Mouse (Mus musculus): ENCODE measurements around the gene Ube4b. TPM values are rescaled to one million over a fixed set of nuclear protein-coding genes. Genes with fewer than 3 reads are reported as not detected.
"Not testable (repeated sequence)": the region's sequence is repeated elsewhere in the genome, so short reads cannot be mapped to it uniquely, and the experiment has no call there.

Ube4b gene
- polyA plus RNA-seq, 1 experiment from 2014 or later = 11.9 TPM

DNA sequence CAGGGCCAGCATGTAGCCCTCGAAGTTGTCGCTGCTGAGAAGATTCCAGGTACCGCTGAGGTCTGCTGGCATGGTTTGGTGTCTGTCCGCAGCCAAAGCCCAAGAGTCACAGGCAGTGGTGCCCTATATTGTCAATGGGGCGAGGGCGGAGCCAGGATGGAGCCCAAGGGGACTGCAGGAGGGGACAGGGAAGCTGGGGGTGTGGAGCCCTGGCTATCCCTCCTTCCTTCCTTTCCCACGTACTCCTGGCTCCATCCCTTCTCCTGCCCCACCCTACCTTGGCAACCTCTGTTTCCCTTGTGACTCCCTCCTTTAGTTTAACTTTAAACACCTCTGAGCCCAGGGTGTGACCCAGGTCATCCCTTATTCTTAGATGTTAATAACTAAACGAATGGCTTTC lies 28.3 kb upstream of the Ube4b start, which contains the start of gene Rbp7:
TSS of gene Rbp7 (minus strand) at position 100 of the 400 bp plus-strand sequence.
- no peak for ATAC-seq (ENCODE audit: low read depth)
- Histone ChIP-seq H3K9ac (no peak within 1 kb of the TSS), H3K4me3 (replicated peaks) (no peak within 1 kb of the TSS), H3K27me3 (no peaks in the 10 kb centered on the region), H3K4me2 (no peak within 1 kb of the TSS), H3K27ac (no peak within 1 kb of the TSS), H3K9me3 (replicated peaks) (no peaks in the 10 kb centered on the region), H3K4me1 (replicated peaks) (no peaks in the 10 kb centered on the region), H3K36me3 (no peaks in the 10 kb centered on the region)
- no peak for DNase-seq
- WGBS (ENCODE audit: insufficient replicate concordance) = 42% methylated on average over 8 of the region's 8 CpGs

DNA sequence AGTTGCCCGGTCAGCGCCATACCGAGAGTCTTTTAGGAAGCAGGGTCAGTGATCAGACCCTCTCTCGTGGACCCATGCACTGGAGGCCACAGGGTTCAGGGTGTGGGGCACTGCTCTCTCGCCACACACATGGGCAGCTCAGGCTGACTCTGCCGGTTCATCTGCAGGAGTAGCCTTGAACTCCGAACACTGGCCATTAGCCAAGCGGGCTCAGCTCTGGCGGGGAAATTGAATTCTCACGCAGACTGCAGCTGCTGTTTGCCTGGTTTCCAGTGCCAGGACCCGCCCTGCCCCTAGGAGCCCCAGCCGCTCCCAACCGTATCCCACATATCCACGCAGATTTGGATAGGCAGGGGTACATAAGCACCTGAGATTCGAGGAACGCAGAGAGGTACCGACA lies 27.7 kb upstream of the Ube4b start:
- no peak overlapping the region for H3K9ac ChIP-seq
- H3K36me3 ChIP-seq = no peaks in the 10 kb centered on the region
- DNase-seq (no peak), ATAC-seq (ENCODE audit: low read depth) (no peak)
- 73% methylated on average over 17 of the region's 17 CpGs for WGBS (ENCODE audit: insufficient replicate concordance)
- no peak overlapping the region for H3K4me2 ChIP-seq
- H3K4me1 ChIP-seq (replicated peaks) = no peaks in the 10 kb centered on the region
- no peak overlapping the region for H3K4me3 ChIP-seq (replicated peaks)
- H3K27me3 ChIP-seq = no peaks in the 10 kb centered on the region
- H3K27ac ChIP-seq = no peak overlapping the region
- no peaks in the 10 kb centered on the region for H3K9me3 ChIP-seq (replicated peaks)

DNA sequence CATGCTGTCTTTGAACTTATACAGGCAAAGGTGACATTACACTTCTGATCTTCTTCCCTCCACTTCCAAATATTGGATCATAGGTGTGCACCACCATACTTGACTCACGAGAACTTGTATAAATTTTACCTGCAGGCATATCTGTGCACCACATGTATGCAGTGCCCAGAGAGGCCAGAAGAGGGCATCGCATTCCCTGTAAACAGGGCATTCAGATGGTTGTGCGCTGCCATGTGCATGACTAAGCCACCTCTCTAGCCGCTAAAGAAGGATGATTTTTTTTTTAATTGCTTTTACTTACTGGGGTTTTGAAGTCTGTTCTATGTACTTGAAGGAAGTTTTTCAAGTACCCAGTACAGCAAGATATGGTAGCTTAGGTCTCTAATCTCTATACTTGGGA lies 27.1 kb upstream of the Ube4b start:
- H3K9ac ChIP-seq = no peak overlapping the region
- no peak overlapping the region for H3K27ac ChIP-seq
- H3K9me3 ChIP-seq (replicated peaks) = no peaks in the 10 kb centered on the region
- H3K4me3 ChIP-seq (replicated peaks) = no peak overlapping the region
- WGBS (ENCODE audit: insufficient replicate concordance) = 59% methylated on average over 4 of the region's 4 CpGs
- H3K4me2 ChIP-seq = no peak overlapping the region
- H3K27me3 ChIP-seq = no peaks in the 10 kb centered on the region
- ATAC-seq (ENCODE audit: low read depth) (no peak), DNase-seq (peak; percentile 10)
- H3K4me1 ChIP-seq (replicated peaks) = no peaks in the 10 kb centered on the region
- no peaks in the 10 kb centered on the region for H3K36me3 ChIP-seq

DNA sequence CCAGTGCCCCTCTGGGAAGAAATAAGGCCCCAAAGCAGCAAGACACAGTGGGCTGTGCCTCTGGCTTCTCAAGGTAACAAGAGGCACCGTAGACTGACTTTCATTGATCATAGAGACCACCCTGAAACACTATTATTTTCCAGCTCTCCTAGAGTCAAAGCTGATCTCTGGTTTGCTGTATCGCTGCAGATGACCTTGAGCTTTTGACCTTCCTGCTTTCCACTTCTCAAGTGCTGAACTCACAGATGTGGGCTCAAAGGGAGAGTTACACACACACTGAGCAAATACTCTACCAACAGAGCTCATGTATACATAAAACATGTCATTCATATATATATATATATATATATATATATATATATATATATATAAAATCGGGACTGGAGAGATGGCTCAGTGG lies 24.1 kb upstream of the Ube4b start:
- ATAC-seq (ENCODE audit: low read depth) (no peak), DNase-seq (no peak)
- Histone ChIP-seq H3K9me3 (replicated peaks) (no peaks in the 10 kb centered on the region), H3K4me1 (replicated peaks) (peaks cover 9% of the 10 kb centered on the region), H3K9ac (no peak overlapping the region), H3K36me3 (no peaks in the 10 kb centered on the region), H3K4me3 (replicated peaks) (no peak overlapping the region), H3K27me3 (no peaks in the 10 kb centered on the region), H3K4me2 (no peak overlapping the region), H3K27ac (no peak overlapping the region)
- 72% methylated on average over 3 of the region's 3 CpGs for WGBS (ENCODE audit: insufficient replicate concordance)

DNA sequence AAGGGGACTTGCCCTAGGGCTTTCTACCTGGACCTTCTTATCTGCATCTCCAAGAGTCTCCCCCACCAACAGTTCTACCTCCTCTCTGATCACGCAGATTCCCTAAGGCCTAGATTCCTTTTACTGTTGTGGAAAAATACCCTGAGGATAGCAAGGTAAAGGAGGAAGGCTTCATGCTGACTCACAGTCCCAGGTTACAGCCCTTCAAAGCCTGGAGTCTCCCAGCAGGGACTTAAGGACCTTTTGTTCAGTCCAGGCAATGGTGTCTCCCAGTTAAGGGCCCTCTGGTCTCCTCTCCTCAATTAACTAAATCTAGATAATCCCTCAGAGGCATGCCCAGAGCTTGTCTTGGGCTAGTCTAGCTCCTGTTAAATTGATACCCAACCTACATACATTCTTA lies 19.8 kb upstream of the Ube4b start:
- H3K4me3 ChIP-seq (replicated peaks) = peak overlapping the region; percentile 51; the same call in 1 of the 2 replicates
- ATAC-seq (ENCODE audit: low read depth) = no peak
- peak overlapping the region; percentile 73; the same call in 1 of the 2 replicates for H3K9ac ChIP-seq
- no peaks in the 10 kb centered on the region for H3K9me3 ChIP-seq (replicated peaks)
- no peak for DNase-seq
- H3K36me3 ChIP-seq = no peaks in the 10 kb centered on the region
- 42% methylated on average over 1 of the region's 1 CpGs for WGBS (ENCODE audit: insufficient replicate concordance)
- peak overlapping the region; percentile 65 for H3K27ac ChIP-seq
- peaks cover 23% of the 10 kb centered on the region for H3K4me1 ChIP-seq (replicated peaks)
- peak overlapping the region; percentile 77 for H3K4me2 ChIP-seq
- H3K27me3 ChIP-seq = no peaks in the 10 kb centered on the region

DNA sequence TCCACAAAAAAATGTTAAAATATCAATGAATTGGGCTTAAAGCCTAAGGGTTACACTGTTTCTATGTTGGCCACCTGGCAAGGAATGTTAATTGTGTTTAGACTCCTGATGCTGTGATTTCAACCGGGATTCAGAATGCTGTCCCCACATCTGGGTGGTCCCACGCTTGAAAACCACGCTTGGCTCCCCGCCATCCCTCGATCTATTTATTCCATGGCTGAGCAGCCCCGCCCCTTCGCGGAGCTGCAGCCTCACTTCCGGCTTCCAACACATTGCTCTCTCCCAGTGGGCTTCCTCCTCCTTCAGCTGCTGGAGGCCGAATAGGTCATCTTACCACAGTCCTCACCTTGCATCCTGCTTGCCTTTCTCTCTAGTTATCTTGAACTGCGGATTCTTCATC lies 19.3 kb upstream of the Ube4b start:
- Histone ChIP-seq H3K9ac (peak overlapping the region; percentile 73), H3K9me3 (replicated peaks) (no peaks in the 10 kb centered on the region), H3K27ac (peak overlapping the region; percentile 65), H3K4me1 (replicated peaks) (peaks cover 23% of the 10 kb centered on the region), H3K27me3 (no peaks in the 10 kb centered on the region), H3K4me2 (peak overlapping the region; percentile 77), H3K4me3 (replicated peaks) (peak overlapping the region; percentile 51), H3K36me3 (no peaks in the 10 kb centered on the region)
- peak; percentile 48 for ATAC-seq (ENCODE audit: low read depth)
- WGBS (ENCODE audit: insufficient replicate concordance) = 5% methylated on average over 11 of the region's 11 CpGs
- DNase-seq = peak; percentile 48

DNA sequence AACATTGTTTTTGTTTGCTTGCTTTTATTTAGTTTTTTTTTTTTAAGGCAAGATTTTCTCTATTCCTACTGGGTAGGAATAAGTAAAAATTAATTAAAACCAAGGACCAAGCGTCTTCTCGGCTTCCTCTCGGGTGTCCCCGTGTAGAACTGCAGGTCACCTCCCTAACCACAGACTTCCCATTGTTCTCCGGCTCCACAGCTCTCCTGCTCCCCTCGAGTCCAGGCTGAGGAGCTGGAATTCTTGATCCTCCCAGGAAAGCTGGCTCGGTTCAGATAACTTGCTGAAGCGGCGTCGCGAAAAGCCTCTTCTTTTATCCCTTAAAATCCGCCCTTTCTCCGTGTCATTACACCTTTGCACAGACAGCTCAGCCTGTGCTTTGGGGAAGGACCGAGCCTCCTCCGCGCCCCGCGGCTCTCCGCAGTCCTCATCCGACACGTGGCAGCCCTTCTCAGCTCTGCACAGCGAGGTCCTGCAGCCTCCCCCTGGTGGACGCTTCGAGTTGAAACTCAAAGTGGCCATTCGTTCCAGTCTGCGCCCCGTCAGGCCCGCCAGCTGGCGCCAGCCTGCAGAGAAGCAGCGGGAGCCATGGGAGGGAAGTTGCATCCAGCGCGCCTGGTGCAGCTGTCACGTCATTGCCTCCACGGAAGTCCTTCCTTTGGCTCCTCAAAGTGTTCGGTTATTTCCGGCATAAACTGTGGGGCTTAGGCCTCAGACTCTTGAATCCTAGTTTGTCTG lies 18.6 kb upstream of the Ube4b start:
- Histone ChIP-seq H3K9me3 (replicated peaks) (no peaks in the 10 kb centered on the region), H3K9ac (peak overlapping the region; percentile 73), H3K27me3 (no peaks in the 10 kb centered on the region), H3K4me2 (peak overlapping the region; percentile 77), H3K4me3 (replicated peaks) (peak overlapping the region; percentile 51), H3K36me3 (no peaks in the 10 kb centered on the region), H3K4me1 (replicated peaks) (peaks cover 23% of the 10 kb centered on the region), H3K27ac (peak overlapping the region; percentile 65)
- ATAC-seq (ENCODE audit: low read depth) = peak; percentile 93
- peak; percentile 84 for DNase-seq
- WGBS (ENCODE audit: insufficient replicate concordance) = under 1% methylated on average over 36 of the region's 36 CpGs

DNA sequence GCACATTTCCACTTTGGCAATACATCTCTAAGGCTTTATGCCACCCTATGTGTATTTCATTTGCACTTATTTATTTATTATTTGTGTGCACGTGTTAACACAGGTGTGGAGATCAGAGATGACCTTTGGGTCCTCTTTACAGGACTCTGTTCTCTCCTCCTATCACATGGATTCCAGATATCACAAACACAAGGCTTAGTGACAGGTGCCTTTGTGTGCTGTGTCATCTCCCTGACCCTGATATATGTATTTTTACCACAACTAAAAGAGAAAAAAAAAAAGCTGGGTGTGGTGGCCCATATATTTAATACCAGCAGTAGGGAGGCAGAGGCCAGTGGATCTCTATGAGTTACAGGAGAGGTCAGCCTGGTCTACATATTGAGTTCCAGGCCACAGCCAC lies 17.9 kb upstream of the Ube4b start:
- Histone ChIP-seq H3K4me3 (replicated peaks) (peak overlapping the region; percentile 51; the same call in 1 of the 2 replicates), H3K4me2 (peak overlapping the region; percentile 77), H3K36me3 (no peaks in the 10 kb centered on the region), H3K27ac (peak overlapping the region; percentile 65; the same call in 1 of the 2 replicates), H3K9me3 (replicated peaks) (no peaks in the 10 kb centered on the region), H3K27me3 (no peaks in the 10 kb centered on the region), H3K4me1 (replicated peaks) (peaks cover 23% of the 10 kb centered on the region), H3K9ac (peak overlapping the region; percentile 73; the same call in 1 of the 2 replicates)
- WGBS (ENCODE audit: insufficient replicate concordance) = 39% methylated on average over 1 of the region's 1 CpGs
- DNase-seq = no peak
- no peak for ATAC-seq (ENCODE audit: low read depth)

DNA sequence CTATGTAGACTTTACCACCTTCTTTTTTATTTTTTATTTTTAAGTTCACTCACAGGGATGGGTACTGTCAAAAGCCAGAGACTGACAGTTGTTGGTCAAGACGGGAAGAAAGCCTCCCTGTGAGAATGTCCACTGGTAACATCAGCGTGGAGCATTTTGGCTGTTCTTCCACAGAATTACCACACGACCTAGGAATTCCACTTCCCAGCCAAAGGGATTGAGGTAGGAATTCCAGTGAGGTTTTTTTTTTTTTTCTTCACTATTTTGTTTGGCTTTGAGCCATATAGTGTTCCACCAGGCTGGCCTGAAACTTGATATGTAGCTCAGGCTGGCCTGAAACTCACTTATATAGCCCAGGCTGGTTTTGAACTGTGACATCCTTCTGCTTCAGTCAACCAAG lies 15.9 kb upstream of the Ube4b start:
- H3K9ac ChIP-seq = no peak overlapping the region
- H3K4me3 ChIP-seq (replicated peaks) = no peak overlapping the region
- no peaks in the 10 kb centered on the region for H3K27me3 ChIP-seq
- no peaks in the 10 kb centered on the region for H3K9me3 ChIP-seq (replicated peaks)
- peaks cover 23% of the 10 kb centered on the region for H3K4me1 ChIP-seq (replicated peaks)
- H3K27ac ChIP-seq = no peak overlapping the region
- H3K4me2 ChIP-seq = no peak overlapping the region
- no peak for ATAC-seq (ENCODE audit: low read depth)
- DNase-seq = no peak
- H3K36me3 ChIP-seq = no peaks in the 10 kb centered on the region
- 50% methylated on average over 3 of the region's 3 CpGs for WGBS (ENCODE audit: insufficient replicate concordance)

DNA sequence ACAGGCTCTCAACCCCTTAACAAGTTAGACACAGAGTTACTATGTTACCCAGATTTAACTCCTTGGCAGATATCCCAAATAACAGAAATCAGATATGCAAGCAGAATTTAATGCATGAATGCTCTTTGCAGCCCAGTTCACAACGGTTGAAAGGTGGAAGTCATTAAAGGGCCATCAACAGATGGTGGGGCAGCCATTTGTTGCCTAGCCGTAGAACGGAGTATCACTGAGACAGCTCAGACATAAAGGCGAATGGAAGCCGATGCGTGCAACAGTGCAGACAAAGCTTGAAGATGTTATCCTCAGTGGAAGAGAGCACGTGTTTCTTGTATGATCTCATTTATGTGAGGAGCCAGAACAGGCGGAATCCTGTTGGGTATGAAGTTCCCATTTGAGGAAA lies 14.0 kb upstream of the Ube4b start:
- DNase-seq = no peak
- WGBS (ENCODE audit: insufficient replicate concordance) = 63% methylated on average over 8 of the region's 8 CpGs

DNA sequence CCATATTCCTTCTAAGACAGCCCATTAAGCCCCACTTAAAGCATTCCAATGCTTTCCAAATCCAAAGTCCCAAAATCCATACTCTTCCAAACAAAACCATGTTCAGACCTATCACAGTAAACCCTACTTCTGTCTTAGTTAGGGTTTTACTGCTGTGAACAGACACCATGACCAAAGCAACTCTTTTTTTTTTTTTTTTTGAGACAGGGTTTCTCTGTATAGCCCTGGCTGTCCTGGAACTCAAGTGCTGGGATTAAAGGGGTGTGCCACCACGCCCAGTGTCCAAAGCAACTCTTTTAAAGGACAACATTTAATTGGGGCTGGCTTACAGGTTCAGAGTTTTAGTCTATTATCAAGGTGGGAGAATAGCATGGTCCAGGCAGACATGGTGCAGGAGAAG lies 5.3 kb upstream of the Ube4b start:
- not testable (repeated sequence) for H3K27me3 ChIP-seq; ATAC-seq (ENCODE audit: low read depth)

More for the DNA sequence above, 14.0 kb upstream of the Ube4b start:
- H3K4me2 ChIP-seq = no peak overlapping the region
- H3K4me3 ChIP-seq (replicated peaks) = no peak overlapping the region
- no peak for ATAC-seq (ENCODE audit: low read depth)
- no peak overlapping the region for H3K9ac ChIP-seq
- H3K4me1 ChIP-seq (replicated peaks) = peaks cover 14% of the 10 kb centered on the region
- H3K9me3 ChIP-seq (replicated peaks) = no peaks in the 10 kb centered on the region
- no peaks in the 10 kb centered on the region for H3K36me3 ChIP-seq
- H3K27ac ChIP-seq = no peak overlapping the region
- H3K27me3 ChIP-seq = no peaks in the 10 kb centered on the region

DNA sequence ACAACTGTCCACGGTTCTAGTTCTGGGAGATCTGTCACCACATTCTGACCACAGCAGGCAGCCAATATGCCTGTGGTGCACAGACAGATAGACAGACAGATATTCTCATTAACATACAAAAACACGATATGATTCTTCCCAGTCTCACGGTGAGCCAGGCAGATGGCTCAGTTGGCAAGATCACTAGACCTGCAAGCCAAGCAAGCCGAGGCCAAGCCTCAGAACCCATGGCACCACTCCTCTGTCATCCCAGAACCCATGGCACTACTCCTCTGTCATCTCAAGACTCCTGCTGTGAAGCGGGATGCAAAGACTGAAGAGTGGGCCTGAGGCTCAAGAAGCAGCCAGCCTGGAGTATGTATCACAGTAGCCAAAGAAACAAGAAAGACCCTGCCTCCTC lies 3.0 kb upstream of the Ube4b start:
- DNase-seq = no peak
- 56% methylated on average over 5 of the region's 5 CpGs for WGBS (ENCODE audit: insufficient replicate concordance)
- no peaks in the 10 kb centered on the region for H3K27me3 ChIP-seq

More for the DNA sequence above, 5.3 kb upstream of the Ube4b start:
- not testable (repeated sequence) for H3K9ac ChIP-seq; H3K4me2 ChIP-seq; H3K27ac ChIP-seq; H3K4me3 ChIP-seq (replicated peaks); H3K9me3 ChIP-seq (replicated peaks); H3K36me3 ChIP-seq; DNase-seq
- H3K4me1 ChIP-seq (replicated peaks) = peaks cover 12% of the 10 kb centered on the region
- WGBS (ENCODE audit: insufficient replicate concordance) = 57% methylated on average over 1 of the region's 1 CpGs

More for the DNA sequence above, 3.0 kb upstream of the Ube4b start:
- ATAC-seq (ENCODE audit: low read depth) = no peak
- Histone ChIP-seq H3K36me3 (no peaks in the 10 kb centered on the region), H3K4me2 (no peak overlapping the region), H3K4me1 (replicated peaks) (peaks cover 26% of the 10 kb centered on the region), H3K9ac (no peak overlapping the region), H3K9me3 (replicated peaks) (no peaks in the 10 kb centered on the region), H3K27ac (no peak overlapping the region), H3K4me3 (replicated peaks) (no peak overlapping the region)
